Mouse (Mus musculus) heart, postnatal 0 days (tissue): ENCODE data around the gene Tbxas1.

Source experiments
- CTCF ChIP-seq: IDR thresholded peaks from 2 replicates; pipeline ENCODE4 v1.5.1; 2016; ENCODE audit warnings: antibody characterized with exemption, control low read depth, low read depth
- EP300 ChIP-seq: IDR thresholded peaks from 2 replicates; pipeline ENCODE4 v1.6.1; 2016; ENCODE audit warnings: antibody characterized with exemption, low read depth

DNA sequence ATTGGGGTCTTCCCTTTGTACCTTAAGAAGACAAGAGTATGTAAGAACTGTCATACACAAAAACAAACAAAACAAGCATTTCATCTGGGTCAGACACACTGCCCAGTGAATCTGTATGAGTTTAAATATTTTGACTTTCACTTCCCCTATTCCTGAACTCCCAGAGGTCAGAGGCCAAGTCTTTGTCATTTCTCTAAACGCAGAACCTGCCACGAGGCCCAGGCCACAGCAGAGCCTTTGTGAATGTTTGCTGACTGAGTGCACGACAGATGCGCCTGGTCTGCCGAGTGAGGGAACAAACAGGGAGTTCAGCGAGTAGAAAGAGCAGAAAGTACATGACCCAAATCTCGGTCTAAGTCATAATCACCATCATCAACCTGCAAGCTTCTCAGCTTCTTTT, 4.2 kb upstream of the Tbxas1 start:
- no peak for TF ChIP-seq CTCF
- TF ChIP-seq EP300: no peak
